Mouse (Mus musculus) layer of hippocampus, postnatal 10 days (tissue): ENCODE measurements at regions not wholly inside any gene's neighbourhood (a gene's known extent, or its start where the extent isn't known, plus 50 kb on each side); places are given as distances from the start of the nearest gene placed in this dataset.

Source experiments
- DNase-seq, 2 experiments: peaks; one replicate each; pipeline ENCODE4 v3.0.0; 2021; ENCODE audit warnings: low spot score in 2 of 2

DNA sequence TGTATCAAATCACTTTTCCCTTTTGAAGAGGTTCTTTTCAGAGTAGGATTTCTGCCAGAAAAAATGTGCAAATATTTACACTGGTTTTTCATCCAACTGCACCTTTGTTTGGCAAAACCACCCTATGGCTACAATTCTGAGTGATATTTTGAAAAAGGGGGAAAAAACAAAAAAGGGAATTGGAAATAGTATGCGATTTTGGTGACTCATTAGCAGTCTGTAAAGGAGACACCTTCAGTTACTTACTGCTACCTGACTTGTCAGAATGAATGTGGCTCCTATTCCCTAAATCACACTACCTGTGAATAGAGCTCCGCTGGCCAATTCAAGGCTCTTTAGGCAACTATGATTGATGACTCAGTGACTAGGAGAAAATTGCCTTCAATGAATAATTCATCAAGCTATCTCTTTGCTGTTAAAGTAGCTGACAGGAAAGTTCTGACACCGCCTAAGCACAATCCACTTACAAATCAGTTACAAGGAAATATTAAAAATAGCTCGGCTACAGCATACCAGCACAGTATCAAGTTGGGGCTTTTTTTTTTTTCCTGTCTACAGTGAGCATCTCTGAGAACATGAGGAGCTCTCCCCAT, 560.8 kb downstream of the Gm43517 start:
- peak in 1 of 2 experiments; percentile 21 for DNase-seq

DNA sequence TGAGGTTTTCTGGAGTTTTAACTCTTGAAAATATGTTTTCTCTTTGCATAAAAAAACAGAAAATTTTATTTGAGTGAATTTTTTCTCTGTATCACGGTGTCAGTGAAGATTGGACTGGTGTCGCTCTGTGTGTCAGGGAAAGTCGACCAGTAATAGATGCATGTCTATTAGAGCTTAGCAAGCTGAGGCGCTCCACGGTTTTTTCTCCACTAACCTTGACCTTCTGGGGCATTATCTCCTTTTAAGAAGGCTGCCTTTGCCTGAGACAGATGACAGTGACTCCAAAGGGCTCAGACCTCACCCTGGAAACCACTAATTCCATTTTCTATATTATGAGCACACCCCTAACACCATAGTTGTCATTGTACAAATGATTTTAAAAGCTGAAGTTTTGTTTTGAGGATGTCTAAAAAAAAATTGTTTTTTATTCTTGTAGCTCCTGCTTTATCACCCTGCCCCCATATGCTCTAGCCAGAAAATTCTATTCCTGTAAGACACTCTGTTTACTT, 561.8 kb downstream of the Gm43517 start:
- DNase-seq = peak in 1 of 2 experiments; percentile 29

DNA sequence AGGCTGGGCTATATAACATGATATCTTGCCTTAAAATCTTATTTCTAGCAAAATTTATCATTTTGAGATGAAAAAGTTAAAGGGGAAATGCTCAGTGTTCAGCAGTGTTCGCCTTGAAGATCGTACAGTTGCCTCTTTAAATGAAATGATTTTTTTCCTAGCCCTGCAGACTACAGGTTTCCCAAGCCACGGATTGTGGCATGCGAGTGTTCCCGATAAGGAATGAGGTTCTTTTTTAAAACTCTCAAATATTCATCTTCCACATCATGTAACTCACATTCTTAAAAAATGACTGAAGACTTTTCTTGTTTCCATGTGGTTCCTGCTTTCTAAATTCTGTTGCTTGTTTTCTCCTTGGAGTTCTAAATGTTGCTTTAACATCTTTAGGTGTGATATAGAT, 566.0 kb downstream of the Gm43517 start:
- DNase-seq = no peak

DNA sequence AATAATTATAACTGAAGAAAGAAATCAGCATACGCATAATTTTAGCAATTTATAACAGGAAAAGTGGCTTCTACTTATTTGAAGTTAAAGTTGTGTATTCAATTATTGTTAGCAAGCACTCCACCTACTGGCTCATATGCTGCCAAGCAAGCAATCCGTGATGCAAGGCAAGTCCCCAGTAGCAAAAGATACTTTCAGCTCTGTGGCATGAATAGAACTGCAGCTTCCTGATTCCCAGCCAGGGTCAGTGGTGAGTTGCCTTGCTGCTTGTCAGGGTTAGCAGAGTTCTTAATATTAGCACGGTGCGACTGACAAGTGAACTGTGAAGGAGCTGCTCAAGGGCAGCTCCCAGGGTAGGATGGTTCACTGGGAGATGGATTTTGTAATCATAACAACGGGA, 566.8 kb downstream of the Gm43517 start:
- DNase-seq = peak; percentile 64 to 69

DNA sequence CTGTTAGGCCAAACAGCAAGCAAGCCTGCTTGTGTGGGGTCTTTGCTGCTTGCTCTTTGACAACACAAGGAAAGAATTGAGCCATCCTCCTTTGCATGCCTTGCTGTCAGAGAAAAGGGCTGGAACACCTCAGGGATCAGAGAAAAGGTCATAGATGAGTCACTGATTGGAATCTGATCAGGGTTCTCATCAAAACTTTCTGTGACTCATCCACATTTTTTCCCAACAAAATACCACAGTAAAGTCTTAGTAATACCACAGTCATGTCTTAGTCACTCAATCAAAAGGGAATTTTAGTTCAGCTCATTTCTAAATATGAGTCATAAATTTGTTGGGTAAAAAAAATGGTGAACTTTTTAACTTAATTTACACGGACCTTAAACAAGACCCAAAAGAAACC, 583.1 kb downstream of the Gm43517 start:
- DNase-seq = no peak

DNA sequence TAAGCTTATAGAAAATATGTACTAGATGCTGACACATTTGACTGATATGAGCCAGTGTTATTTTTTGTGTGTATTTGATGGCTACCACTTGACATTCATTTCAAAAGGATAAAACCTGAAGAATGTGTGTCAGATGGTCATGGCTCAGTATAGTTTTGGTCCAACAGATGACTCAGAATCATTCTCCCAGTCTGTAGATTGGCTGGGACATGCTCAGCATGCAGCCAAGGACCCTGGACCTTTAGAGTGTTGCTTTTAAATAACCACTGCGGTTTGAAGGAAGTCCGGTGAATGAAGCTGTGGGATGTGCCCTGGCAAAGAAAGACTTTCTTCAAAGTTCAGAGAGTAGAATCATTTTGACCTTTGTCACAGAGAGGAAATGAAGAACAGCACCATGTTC, 584.6 kb downstream of the Gm43517 start:
- no peak for DNase-seq

DNA sequence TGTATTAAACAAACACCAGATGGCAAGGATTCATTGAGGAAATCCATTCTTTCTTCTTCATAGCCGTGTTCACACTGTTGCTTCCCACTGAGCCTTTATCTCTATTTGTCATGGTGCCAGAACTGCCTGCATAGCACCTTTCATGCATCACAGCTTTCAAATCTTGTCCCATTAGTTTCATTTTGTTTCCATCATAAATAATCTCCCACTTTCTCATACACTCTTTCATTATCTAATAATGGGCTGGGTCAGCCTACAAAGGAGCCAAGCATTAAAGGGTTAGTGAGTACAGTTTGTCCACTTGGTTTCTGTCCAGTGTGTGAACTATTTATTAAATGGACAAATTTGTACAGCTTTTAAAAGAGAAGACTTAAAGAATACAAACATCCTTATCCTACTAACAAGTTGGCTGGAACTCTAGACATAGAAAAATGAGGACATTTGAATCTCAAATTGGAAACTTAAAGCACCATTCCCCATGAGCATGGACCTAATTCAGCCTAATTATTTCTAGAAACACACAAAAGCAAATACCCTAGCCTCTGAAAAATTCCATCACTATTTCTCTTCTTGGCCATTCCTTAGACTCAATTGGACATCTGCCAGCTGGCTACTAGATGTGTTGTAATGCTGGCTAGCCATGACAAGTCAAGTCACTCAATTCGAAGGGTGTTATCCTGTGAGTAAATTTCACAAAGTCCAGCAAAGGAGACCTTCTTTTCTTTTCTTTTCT, 589.8 kb downstream of the Gm43517 start:
- DNase-seq = peak in 1 of 2 experiments; percentile 27

DNA sequence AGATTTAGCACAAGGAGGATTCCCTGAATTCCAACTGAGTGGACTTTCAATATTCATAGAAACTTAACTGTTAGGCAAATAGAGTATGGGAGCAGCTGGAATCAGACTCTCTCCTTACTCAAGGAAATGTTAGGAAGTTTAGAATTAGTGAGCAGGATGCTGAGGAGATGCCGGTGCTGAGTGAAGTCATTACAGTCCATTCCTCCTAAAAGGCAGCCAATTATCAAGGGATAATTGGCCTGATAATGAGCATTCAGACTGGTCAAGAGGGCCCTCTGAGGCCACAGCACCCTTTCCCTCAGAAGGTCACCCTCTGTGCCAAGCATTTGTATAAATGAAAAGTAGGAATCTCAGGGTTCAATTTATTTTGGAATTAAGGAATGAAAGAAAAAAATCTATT, 590.6 kb downstream of the Gm43517 start:
- no peak for DNase-seq

DNA sequence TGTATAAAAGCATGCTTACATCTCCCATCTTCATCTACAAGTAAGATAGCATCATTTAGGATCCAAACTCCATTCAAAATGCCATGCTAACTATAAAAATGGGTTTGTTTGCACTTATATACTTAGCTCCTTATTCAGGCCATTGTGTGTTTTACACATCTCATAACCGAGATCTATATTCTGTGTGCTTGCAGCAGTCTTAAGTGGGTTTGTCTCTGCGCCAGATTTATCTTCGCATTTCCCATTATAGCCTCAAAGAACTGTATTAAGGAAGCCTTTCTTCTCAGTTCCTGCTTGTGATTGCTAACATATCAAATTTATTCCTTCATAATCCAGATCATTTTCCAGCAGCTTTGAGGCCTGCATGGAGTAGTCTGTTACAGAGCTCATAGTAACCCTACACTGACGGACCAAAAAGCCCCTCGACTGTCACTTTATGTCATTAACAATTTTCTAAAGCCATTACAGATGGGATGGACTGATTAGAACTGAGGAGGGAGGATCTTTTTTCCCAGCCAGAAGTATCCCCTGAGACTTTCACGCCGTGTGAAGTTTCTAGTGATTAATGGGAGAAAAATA, 607.6 kb downstream of the Gm43517 start:
- DNase-seq = no peak

DNA sequence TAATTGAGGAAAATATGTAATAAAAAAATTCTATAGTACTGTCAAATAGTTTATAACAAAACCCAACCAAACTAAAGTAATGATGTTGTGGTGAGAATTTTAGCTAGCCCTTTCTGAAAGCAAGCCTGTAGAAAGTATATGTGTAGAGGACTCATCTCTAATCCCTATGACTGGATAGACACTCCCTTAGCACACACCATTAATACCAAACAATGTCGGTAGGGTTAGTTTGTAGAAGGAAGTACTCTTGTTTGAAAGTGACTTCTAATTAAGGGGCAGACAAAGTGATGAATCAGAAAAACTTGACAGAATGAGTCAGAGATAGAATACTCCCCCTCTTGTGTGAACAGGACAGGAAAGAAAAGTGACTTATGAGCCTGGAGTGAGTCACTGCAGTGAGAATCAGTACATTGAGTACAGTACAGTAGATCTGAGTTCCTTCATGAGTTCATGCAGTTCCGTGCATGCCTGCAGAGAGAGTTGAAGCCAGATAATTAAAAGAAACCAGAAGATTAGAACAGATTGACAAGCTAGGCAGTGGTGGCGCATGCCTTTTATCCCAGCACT, 610.0 kb downstream of the Prkd1 start:
- DNase-seq = no peak

DNA sequence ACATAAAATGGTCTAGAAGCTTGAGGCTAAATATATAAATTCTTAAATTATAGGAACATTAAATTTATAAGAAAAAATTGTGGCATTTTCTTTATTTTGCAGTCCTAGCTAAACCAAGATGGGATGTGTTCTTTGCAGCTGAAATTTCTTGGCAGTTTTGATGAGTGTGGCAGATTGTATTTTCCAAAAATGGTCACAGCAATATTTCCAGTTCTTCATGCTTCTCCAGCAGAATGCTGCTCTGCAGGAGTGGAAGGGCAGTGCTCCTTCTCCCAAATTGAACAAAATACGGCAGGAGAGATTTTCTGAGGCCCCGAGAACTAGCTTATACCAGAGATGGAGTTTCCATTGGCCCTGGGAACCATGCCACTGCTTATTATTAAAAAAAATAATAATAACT, 587.6 kb downstream of the Prkd1 start:
- DNase-seq = no peak

DNA sequence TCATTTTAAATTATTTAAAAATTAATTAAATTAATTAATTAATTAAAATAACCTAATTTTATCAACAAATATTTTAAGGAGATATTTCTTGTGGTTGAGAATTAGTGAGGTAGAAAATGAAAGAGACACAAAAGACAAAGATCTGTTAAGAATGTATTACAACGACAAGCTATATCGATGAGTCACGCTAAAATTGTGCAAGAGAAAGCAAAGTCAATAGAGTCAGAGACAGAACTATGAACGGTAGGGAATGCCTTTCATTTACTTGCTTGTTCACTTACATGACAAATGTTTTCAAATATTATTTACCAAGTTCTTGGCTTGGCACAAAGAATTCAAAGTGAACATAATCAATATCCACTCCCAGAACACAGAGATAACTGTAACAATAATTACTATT, 582.5 kb downstream of the Prkd1 start:
- no peak for DNase-seq

DNA sequence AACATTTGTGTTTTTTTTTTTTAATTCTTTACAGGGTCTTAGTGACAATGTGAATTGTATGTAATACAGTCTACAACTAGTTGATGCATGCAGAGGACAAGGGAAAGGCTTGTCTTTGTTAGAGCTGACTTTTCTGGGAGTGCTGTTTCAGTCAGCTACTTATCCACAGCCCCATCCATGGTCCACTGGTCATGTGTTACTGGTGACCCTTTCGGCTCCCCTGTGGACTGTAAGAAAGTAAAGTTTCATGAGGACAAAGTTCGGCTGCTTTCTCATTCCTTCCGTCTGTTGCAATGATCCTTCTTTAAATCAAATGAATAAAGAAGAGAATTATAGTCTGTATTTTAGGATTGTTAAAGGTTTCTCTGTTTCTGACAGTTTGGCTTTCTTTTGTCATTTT, 577.1 kb downstream of the Prkd1 start:
- DNase-seq = no peak

DNA sequence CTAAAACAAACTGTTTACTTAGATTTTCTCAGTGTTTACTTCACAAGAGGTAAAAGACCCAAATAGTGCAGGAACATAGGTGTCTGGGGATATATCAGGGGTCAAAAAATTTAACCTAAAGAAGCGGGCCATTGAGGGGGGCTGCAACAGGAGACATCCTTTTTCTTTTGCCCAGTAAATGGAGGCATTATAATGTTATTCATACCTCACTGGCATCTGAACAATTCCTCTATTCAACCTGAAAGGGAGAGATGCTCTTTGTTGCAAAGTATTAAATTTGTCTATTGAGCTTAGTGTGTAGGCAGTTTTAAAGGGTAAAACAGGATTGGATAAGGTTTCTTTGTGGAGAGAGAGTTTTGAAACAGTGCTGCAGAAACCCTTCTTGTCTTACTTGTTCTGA, 576.5 kb downstream of the Prkd1 start:
- no peak for DNase-seq

DNA sequence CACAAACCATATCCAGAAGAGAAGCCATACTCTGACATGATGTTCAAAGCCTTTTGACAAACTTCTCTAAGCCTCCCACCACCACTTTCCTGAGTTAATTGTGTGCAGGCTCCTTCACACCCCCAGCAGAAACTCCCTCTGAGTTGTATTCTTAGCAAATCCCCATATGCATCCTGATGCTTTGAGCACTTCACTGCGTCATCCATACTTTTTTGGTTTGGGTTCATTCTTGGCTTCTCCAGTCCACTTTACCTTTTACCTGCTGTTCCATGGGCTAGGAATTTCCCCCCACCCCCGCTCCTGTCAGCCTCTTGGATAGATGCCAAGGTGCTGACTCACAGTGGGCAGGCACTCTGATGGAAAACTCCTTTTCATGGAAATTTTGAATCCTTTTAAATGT, 575.2 kb downstream of the Prkd1 start:
- DNase-seq = no peak

DNA sequence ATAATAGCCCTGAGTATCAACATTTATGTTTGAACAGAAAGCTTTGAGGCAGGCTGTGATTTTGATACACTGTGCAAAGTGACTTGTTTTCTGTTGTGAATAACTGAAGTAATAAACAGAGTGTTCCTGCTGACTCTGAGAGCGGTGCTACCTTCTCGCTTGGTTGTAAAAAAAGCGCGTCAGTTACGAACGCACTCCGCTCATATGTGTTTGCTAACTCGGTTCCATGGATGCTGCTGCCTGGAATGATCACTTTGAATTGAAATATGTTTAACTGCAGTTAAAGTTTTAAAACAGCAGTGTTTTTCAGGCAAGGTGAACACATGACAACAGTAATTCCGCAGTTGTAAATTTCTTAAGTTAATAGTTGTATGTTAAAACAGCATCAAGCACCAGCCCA, 567.7 kb downstream of the Prkd1 start:
- no peak for DNase-seq

DNA sequence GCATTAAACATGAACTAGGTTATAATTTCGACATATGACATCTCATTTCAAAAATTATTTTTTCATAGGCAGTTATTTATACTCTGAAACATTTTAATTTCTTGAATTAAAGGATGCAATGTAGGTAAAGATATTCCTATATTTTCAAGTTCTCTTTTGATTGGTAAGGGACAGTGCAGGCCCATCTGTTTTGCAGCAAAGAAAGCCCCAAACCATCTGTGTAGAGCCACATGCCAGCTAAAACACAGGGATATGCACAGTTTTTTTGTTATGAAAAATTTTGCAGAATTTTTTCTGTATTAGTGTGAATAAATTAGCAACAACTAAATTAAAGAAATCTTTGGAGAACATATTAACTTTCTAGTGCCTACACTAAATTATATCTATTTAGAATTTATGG, 567.3 kb downstream of the Prkd1 start:
- DNase-seq = no peak

DNA sequence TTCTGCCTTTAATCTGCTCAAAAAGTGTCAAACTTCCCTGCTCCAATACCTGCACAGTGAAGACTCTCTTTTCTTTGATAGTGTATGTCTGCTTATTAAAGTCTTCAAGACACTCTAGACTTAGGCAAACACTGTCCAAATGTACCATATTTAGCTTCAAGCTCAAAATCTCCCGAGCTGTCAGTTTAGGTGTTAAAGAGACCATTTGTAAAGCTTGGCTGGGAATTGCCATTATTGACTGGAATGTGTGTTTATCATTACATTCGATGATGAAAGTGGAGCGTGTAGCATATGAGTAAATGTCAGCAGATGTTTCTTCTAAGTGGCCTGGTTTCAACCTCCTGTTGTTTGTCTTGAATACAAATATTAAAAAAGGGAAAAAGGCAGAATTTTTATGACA, 564.4 kb downstream of the Prkd1 start:
- DNase-seq = no peak

DNA sequence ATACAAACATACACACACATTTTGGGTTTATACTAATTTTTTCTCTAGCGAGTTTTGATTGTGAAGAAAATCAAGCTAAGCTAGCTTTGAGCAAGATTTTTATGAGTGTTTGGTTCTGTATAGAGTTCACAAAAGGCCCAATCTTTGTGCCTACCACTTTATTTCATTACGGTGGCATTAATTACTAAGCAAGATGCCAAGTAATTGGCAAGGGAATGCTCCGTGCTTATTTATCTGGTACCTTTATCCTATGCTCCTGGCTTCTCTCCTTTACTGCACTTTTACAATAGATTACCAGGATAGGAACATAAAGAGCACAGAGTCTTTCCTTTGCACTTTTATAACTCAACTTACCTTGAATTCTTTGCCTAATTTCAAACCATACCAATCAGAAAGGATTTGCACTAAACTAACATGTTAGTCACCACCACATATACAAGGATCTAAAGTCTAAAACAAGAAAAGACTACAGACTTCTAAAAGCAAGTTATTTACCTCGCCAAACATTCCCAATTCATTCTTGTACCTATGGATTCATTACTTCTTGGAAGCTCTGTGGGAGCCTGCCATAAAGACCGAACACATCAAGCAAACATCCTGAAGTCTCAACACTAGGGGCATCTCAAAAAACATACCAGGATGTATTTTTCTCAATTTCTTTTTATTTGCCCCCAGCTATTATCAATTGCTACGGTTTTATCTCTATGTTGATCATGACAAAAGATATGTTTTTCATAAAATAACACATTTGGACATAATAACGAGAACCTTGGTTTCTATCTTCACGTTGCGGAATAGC, 537.5 kb downstream of the Prkd1 start:
- DNase-seq = no peak

DNA sequence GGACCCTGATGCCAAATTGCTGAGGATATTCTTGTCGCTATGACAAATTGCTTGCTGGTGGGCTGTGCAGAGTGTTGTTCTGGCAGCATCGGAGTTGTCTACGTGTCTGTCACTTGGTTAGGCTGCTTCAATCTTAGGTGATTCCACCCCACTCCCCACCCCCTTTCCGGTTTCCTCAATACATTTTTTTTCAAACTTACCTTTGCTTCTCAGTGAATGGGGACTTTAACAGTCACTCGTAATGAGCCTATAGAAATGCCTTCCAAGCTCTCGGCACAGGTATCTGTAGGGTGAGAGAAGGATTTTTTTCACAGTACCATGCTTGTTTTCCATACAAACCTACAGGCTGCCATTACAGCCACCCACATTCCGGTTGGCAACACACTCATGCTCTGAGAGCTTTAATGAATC, 536.8 kb downstream of the Prkd1 start:
- DNase-seq = peak; percentile 39 to 47

DNA sequence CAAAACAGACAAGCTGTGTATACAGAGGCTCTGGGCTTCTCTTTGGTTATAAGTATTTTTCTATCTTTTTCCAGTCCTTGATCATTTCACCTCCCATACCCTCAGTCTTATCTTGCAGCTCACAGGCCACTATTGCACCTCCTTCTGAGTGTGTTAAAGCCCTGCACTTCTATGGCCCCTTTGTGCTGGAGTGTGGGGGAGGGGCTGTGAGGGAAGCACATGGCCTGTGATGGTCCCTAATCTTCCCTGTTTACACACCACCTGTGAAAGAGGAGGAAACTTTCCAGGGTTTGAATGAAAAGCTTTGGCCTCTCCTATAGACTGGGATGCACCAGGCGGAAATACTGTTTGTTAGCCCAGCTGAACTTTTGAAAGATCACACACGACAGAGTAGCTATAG, 533.0 kb downstream of the Prkd1 start:
- DNase-seq = peak in 1 of 2 experiments; percentile 39

DNA sequence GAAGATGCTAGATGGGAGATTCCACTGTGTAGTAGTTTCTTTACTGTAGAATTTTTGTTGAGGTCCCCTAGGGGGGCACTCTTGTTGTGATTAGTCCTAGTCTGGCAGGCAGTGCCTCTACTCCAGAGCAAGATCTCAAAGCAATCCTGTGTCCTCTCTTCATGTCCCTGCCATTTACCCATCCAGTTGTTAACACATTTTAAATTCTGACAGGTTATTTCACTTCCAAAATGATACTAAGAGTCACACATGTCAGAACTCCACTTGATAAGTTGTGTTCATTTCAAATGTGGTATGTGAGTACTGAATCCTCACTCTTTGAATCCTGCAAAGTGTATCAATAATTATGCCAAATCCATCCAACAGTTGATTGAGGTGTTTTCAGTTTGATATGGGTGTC, 530.6 kb downstream of the Prkd1 start:
- no peak for DNase-seq
